Mouse (Mus musculus) midbrain, postnatal 0 days (tissue): ENCODE measurements around the gene Haus7. TPM values are rescaled to one million over a fixed set of nuclear protein-coding genes. Genes with fewer than 3 reads are reported as not detected.

ENCODE experiments used
- ATAC-seq: fragments of 200-750 bp; cut with Nextera tagmentation; 2 replicates; pipeline ENCODE4 v1.8.0; 2017; ENCODE audit warnings: moderate number of reproducible peaks, mild to moderate bottlenecking, moderate TSS enrichment, moderate library complexity; ENCODE audit not compliant: low FRiP score
- DNase-seq: peaks from one replicate; pipeline ENCODE4 v3.0.0-alpha.2; 2015; ENCODE audit warnings: low spot score
- H3K27ac ChIP-seq: fragments of 300-500 bp; sonication (generic); 2 replicates; pipeline ENCODE4 v1.5.1; 2014; ENCODE audit warnings: low read depth, mild to moderate bottlenecking, low read length, mixed read lengths
- H3K27me3 ChIP-seq: fragments of 300-500 bp; sonication (generic); 2 replicates; pipeline ENCODE4 v1.6.1; 2014; ENCODE audit warnings: low read length, control low read depth, mixed read lengths; ENCODE audit not compliant: insufficient read depth
- H3K36me3 ChIP-seq: fragments of 300-500 bp; sonication (generic); 2 replicates; pipeline ENCODE4 v1.6.1; 2014; ENCODE audit warnings: low read length, control low read depth, mixed read lengths; ENCODE audit not compliant: insufficient read depth
- H3K4me1 ChIP-seq: fragments of 300-500 bp; sonication (generic); 2 replicates; pipeline ENCODE4 v1.6.1; 2014; ENCODE audit warnings: mild to moderate bottlenecking, control low read depth, antibody characterized with exemption, low read length, mixed read lengths; ENCODE audit not compliant: insufficient read depth
- H3K4me2 ChIP-seq: fragments of 300-500 bp; sonication (generic); 2 replicates; pipeline ENCODE4 v1.6.1; 2014; ENCODE audit warnings: low read depth, mild to moderate bottlenecking, low read length, mixed read lengths; ENCODE audit not compliant: poor library complexity, severe bottlenecking
- H3K4me3 ChIP-seq: fragments of 300-500 bp; sonication (generic); 2 replicates; pipeline ENCODE4 v1.5.1; 2014; ENCODE audit warnings: low read depth, mild to moderate bottlenecking, low read length, moderate library complexity
- H3K9ac ChIP-seq: fragments of 300-500 bp; sonication (generic); replicated peaks from 2 replicates; pipeline ENCODE4 v1.6.1; 2014; ENCODE audit warnings: mild to moderate bottlenecking, low read length, moderate library complexity, mixed read lengths; ENCODE audit not compliant: poor library complexity, severe bottlenecking
- H3K9me3 ChIP-seq: fragments of 300-500 bp; sonication (generic); 2 replicates; pipeline ENCODE4 v1.6.1; 2016; ENCODE audit warnings: low read length, control low read depth
- CTCF ChIP-seq: IDR thresholded peaks from 2 replicates; pipeline ENCODE4 v1.5.1; 2016; ENCODE audit warnings: antibody characterized with exemption, mild to moderate bottlenecking
- WGBS: fragments of 180-500 bp; shearing (Covaris S2); extraction: QIAGEN DNeasy Blood & Tissue Kit; methylation state at CpG from one replicate; pipeline ENCODE4 v1.1.7; 2014; 5-methylcytosine and 5-hydroxymethylcytosine counted together
- polyA plus RNA-seq: library from polyadenylated mRNA; unstranded; fragments of >200 nt; fragmentation: Nextera tagmentation; extraction: Ambion mirVana; gene quantifications from 2 replicates; pipeline ENCODE4 v1.2.1, GENCODE M21; 2015
- total RNA-seq: library from RNA; depleted of rRNA; stranded (reverse); fragments of >200 nt; gene quantifications from 2 replicates; pipeline ENCODE4 v1.2.3, GENCODE M21; 2014

Gene Haus7
- total and polyA plus RNA-seq, 2 experiments from 2014 or later = 34.7 to 61.7 TPM

DNA sequence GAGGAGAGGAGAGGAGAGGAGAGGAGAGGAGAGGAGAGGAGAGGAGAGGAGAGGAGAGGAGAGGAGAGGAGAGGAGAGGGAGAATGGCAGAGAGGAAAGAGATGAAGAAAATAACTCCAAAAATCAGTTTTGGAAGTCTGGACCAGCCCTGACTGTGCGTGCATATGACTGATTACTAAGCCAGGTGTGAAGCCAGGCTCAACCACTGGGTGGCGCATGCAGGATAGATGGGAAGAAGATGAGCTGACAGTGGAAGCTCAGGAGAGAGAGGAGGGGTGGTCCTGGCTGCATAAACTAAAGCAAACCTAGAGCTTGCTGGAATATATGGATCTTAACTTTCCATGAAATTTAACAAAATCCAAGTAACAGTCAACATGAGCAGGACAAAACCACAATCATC is 6.9 kb downstream of the Haus7 start:
- DNase-seq (peak; percentile 47), ATAC-seq (no peak)
- Histone ChIP-seq H3K4me3 (no peak overlapping the region), H3K4me2 (no peak overlapping the region), H3K9ac (no peak overlapping the region), H3K27me3 (no peaks in the 10 kb centered on the region), H3K36me3 (no peaks in the 10 kb centered on the region), H3K27ac (no peak overlapping the region), H3K9me3 (no peaks in the 10 kb centered on the region), H3K4me1 (no peaks in the 10 kb centered on the region)
- 17% methylated on average over 2 of the region's 2 CpGs for WGBS
- TF ChIP-seq CTCF = peak; percentile 79

DNA sequence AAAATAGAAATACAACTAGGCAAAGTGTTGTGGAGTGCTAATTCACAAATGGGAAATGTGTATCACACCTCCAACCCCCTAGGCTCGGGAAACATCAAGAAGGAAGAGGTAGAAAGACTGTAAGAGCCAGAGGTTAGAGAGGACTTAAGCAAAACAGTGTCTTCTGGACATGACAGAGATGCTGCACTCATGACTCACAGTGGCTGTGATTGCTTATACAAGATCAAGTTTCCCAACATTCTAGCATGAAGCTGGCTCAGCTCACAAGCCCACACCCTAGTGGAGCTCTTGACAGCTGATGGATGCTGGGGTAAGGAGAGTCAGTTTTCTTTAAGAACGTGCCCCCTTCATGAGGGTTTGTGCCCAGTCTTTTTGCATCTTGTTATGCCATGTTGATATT is 17.4 kb downstream of the Haus7 start:
- H3K4me1 ChIP-seq = no peaks in the 10 kb centered on the region
- no peak overlapping the region for H3K4me2 ChIP-seq
- no peaks in the 10 kb centered on the region for H3K36me3 ChIP-seq
- no peak overlapping the region for H3K9ac ChIP-seq
- WGBS = 74% methylated on average over 2 of the region's 2 CpGs
- DNase-seq = no peak
- TF ChIP-seq CTCF = no peak
- H3K27ac ChIP-seq = no peak overlapping the region
- no peak overlapping the region for H3K4me3 ChIP-seq
- no peaks in the 10 kb centered on the region for H3K9me3 ChIP-seq
- ATAC-seq = no peak
- H3K27me3 ChIP-seq = no peaks in the 10 kb centered on the region

GRCm38 (mm10) chrX:73435252-73435651 is 23.6 kb downstream of the Haus7 start, which contains the start of gene Trex2:
Gene Trex2 (minus strand): TSS chrX:73435344.
- 89% methylated on average over 11 of the region's 11 CpGs for WGBS
- Histone ChIP-seq H3K9ac (no peak within 1 kb of the TSS), H3K36me3 (no peaks in the 10 kb centered on the region), H3K27ac (no peak within 1 kb of the TSS), H3K9me3 (no peaks in the 10 kb centered on the region), H3K27me3 (no peaks in the 10 kb centered on the region), H3K4me2 (no peak within 1 kb of the TSS), H3K4me3 (no peak within 1 kb of the TSS), H3K4me1 (no peaks in the 10 kb centered on the region)
- ATAC-seq = no peak
- no peak for DNase-seq
- no peak for TF ChIP-seq CTCF

- TF ChIP-seq CTCF = no peak
- no peak for ATAC-seq
Measured at GRCm38 (mm10) chrX:73432850-73433249, 26.0 kb downstream of the Haus7 start.

DNA sequence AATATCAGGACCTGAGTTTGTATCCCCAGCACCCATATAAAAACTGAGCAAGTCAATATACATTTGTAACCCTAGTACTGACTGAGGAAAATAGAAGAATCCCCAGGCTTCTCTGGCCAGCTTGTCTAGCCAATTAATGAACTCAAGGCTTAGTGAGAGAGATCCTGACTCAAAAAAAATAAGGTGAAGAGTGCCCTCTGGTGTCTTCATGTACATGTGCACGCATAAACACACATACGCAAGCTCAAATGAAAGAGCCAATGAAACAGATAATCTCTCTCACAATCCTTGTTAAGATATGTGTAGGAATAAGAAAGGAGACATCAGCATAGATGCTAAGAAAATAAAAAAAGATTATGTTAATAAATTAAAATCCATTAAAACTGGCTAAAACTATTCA is 28.8 kb downstream of the Haus7 start:
- Histone ChIP-seq H3K36me3 (no peaks in the 10 kb centered on the region), H3K4me1 (no peaks in the 10 kb centered on the region), H3K27ac (no peak overlapping the region), H3K4me3 (no peak overlapping the region), H3K9me3 (no peaks in the 10 kb centered on the region), H3K4me2 (no peak overlapping the region), H3K27me3 (no peaks in the 10 kb centered on the region), H3K9ac (no peak overlapping the region)
- ATAC-seq (no peak), DNase-seq (peak; percentile 50)
- 78% methylated on average over 2 of the region's 2 CpGs for WGBS
- TF ChIP-seq CTCF = peak; percentile 57

More at GRCm38 (mm10) chrX:73432850-73433249, 26.0 kb downstream of the Haus7 start:
- Histone ChIP-seq H3K27ac (no peak overlapping the region), H3K9ac (no peak overlapping the region), H3K9me3 (no peaks in the 10 kb centered on the region), H3K4me3 (no peak overlapping the region), H3K27me3 (no peaks in the 10 kb centered on the region), H3K36me3 (no peaks in the 10 kb centered on the region), H3K4me2 (no peak overlapping the region), H3K4me1 (no peaks in the 10 kb centered on the region)
- WGBS = 83% methylated on average over 5 of the region's 5 CpGs
- no peak for DNase-seq

GRCm38 (mm10) chrX:73412767-73413166 is 46.1 kb downstream of the Haus7 start:
- Histone ChIP-seq H3K4me3 (no peak overlapping the region), H3K4me2 (no peak overlapping the region), H3K9me3 (peaks cover 6% of the 10 kb centered on the region; the same call in 1 of the 2 replicates), H3K27me3 (no peaks in the 10 kb centered on the region), H3K9ac (no peak overlapping the region), H3K36me3 (no peaks in the 10 kb centered on the region), H3K4me1 (no peaks in the 10 kb centered on the region), H3K27ac (no peak overlapping the region)
- WGBS = 45% methylated on average over 1 of the region's 1 CpGs
- DNase-seq (peak; percentile 28), ATAC-seq (0 out of 2 replicates have a peak, but pooled peaks have one; percentile 34)
- TF ChIP-seq CTCF = peak; percentile 60
